26 mouse cellular contexts compared by ENCODE assay signal in genomic region chr11:58351179-58351578, GRCm38 (mm10). TPM values are rescaled to one million over a fixed set of nuclear protein-coding genes. Genes with fewer than 3 reads are reported as not detected.
DNase-seq lines count a peak whose midpoint lies in the region; ATAC-seq and TF ChIP-seq lines count a peak whose summit lies in the region.
"Had no signal": no experiment of that assay in that cellular context is flagged by ENCODE, and none has a peak within 500 bp of the region (broad histone marks: within the 10 kb centered on the region; RNA-seq: fewer than 3 reads in every experiment).

No protein-coding gene starts in this region.

- H3K36me3 ChIP-seq in liver, embryonic 13.5 days, result peaks cover 22% of the 10 kb centered on the region
- H3K36me3 ChIP-seq in liver, postnatal 0 days (replicated peaks; ENCODE audit: insufficient read depth, low read length), result peaks cover 11% of the 10 kb centered on the region
- H3K36me3 ChIP-seq in hindbrain, embryonic 16.5 days (ENCODE audit: control insufficient read depth, insufficient read depth, low read length), result peaks cover 11% of the 10 kb centered on the region

- intact Hi-C loops in left cerebral cortex, postnatal 36 days (cut with DNase I), result no loop called here

- peak overlapping the region; percentile 46; the same call in 1 of the 2 replicates for H3K9ac ChIP-seq in liver, embryonic 13.5 days
- H3K9ac ChIP-seq in liver, postnatal 0 days (replicated peaks), result no peak overlapping the region
- H3K9ac ChIP-seq in hindbrain, embryonic 16.5 days (ENCODE audit: low read depth, low read length), result no peak overlapping the region
- H3K9ac ChIP-seq: embryonic facial prominence, embryonic 13.5 days; heart, embryonic 12.5 days; hindbrain, embryonic 14.5 days had no signal

- peak overlapping the region; percentile 33 for H3K4me2 ChIP-seq in liver, embryonic 13.5 days
- no peak overlapping the region for H3K4me2 ChIP-seq in liver, postnatal 0 days (ENCODE audit: low read depth, low read length)
- no peak overlapping the region for H3K4me2 ChIP-seq in hindbrain, embryonic 16.5 days (ENCODE audit: low read length)
- H3K4me2 ChIP-seq: embryonic facial prominence, embryonic 13.5 days; heart, embryonic 12.5 days; hindbrain, embryonic 14.5 days had no signal

- TF ChIP-seq EP300 in liver, postnatal 0 days (IDR thresholded peaks at IDR 0.05; ENCODE audit: low read depth), result peak; percentile 72

- peaks cover 79% of the 10 kb centered on the region for H3K4me1 ChIP-seq in liver, embryonic 13.5 days (replicated peaks)
- peaks cover 16% of the 10 kb centered on the region; the same call in 1 of the 2 replicates for H3K4me1 ChIP-seq in liver, postnatal 0 days (ENCODE audit: insufficient read depth)
- no peaks in the 10 kb centered on the region for H3K4me1 ChIP-seq in hindbrain, embryonic 16.5 days (ENCODE audit: control insufficient read depth, insufficient read depth, low read depth, low read length)
- H3K4me1 ChIP-seq: embryonic facial prominence, embryonic 13.5 days; forebrain, embryonic 10.5 days; hindbrain, embryonic 10.5 days had no signal

- peak; percentile 63 for ATAC-seq in erythroid progenitor cell, adult 5-6 weeks (replicated peaks; ENCODE audit: low FRiP score, poor library complexity, severe bottlenecking)
- ATAC-seq in liver, embryonic 13.5 days (ENCODE audit: low read depth), result peak; percentile 64
- peak; percentile 20; the same call in 1 of the 2 replicates for ATAC-seq in liver, postnatal 0 days
- no peak for ATAC-seq in hindbrain, embryonic 16.5 days
- ATAC-seq: activated CD4-positive, CD25-positive, alpha-beta regulatory T cell, adult 4 months; forebrain, embryonic 14.5 days; Patski had no signal

- H3K27ac ChIP-seq in liver, embryonic 13.5 days, result peak overlapping the region; percentile 94
- H3K27ac ChIP-seq in liver, postnatal 0 days (ENCODE audit: low read depth), result 0 out of 2 replicates have a peak overlapping the region, but pooled peaks have one; percentile 30
- H3K27ac ChIP-seq in hindbrain, embryonic 16.5 days (ENCODE audit: low read depth, low read length), result no peak overlapping the region
- H3K27ac ChIP-seq: embryonic facial prominence, embryonic 13.5 days; forebrain, embryonic 10.5 days; gastrocnemius, adult 2 months; hindbrain, embryonic 10.5 days; hindbrain, embryonic 14.5 days had no signal

- no peaks in the 10 kb centered on the region for H3K9me3 ChIP-seq in liver, embryonic 13.5 days (replicated peaks)
- H3K9me3 ChIP-seq in liver, postnatal 0 days (ENCODE audit: low read length), result no peaks in the 10 kb centered on the region
- H3K9me3 ChIP-seq in hindbrain, embryonic 16.5 days (ENCODE audit: control insufficient read depth, low read length), result no peaks in the 10 kb centered on the region
- H3K9me3 ChIP-seq: embryonic facial prominence, embryonic 13.5 days; forebrain, embryonic 10.5 days; heart, embryonic 12.5 days; hindbrain, embryonic 10.5 days had no signal

- peak; percentile 52 for DNase-seq in c-Kit-negative CD71-positive TER-119-positive erythroid progenitor cells, embryonic 14.5 days (ENCODE audit: low read depth, low spot score)
- DNase-seq in liver, embryonic 13.5 days, result peak; percentile 62
- no peak for DNase-seq in liver, postnatal 0 days
- DNase-seq in thymus, postnatal 14 days, result no peak
- no peak for DNase-seq in left cerebral cortex, postnatal 36 days (ENCODE audit: low spot score in 2 of 2)
- DNase-seq: adrenal gland, postnatal 14 days; cerebellum, adult 11 months; cerebellum, adult 8-10 months; cerebellum, postnatal 25 days; gastrocnemius, adult 2 months; gastrocnemius, postnatal 25 days had no signal

- 49% methylated on average over 5 of the region's 5 CpGs for WGBS in liver, embryonic 13.5 days (ENCODE audit: insufficient replicate concordance)
- 59% methylated on average over 5 of the region's 5 CpGs for WGBS in liver, postnatal 0 days (ENCODE audit: insufficient replicate concordance)
- 88% methylated on average over 5 of the region's 5 CpGs for WGBS in hindbrain, embryonic 16.5 days

- TF ChIP-seq CTCF in liver, postnatal 0 days (IDR thresholded peaks at IDR 0.05; ENCODE audit: low read depth), result no peak

- H3K4me3 ChIP-seq in liver, embryonic 13.5 days (replicated peaks), result no peak overlapping the region
- H3K4me3 ChIP-seq in liver, postnatal 0 days (ENCODE audit: low read depth, low read length), result no peak overlapping the region
- no peak overlapping the region for H3K4me3 ChIP-seq in hindbrain, embryonic 16.5 days (ENCODE audit: low read length)
- H3K4me3 ChIP-seq: embryonic facial prominence, embryonic 13.5 days; forebrain, embryonic 10.5 days; gastrocnemius, adult 2 months; heart, embryonic 12.5 days; hindbrain, embryonic 10.5 days had no signal

- H3K27me3 ChIP-seq in liver, embryonic 13.5 days, result no peaks in the 10 kb centered on the region
- H3K27me3 ChIP-seq in liver, postnatal 0 days (ENCODE audit: insufficient read depth, low read length), result no peaks in the 10 kb centered on the region
- no peaks in the 10 kb centered on the region for H3K27me3 ChIP-seq in hindbrain, embryonic 16.5 days (replicated peaks; ENCODE audit: control insufficient read depth, insufficient read depth, low read length)
- H3K27me3 ChIP-seq: embryonic facial prominence, embryonic 13.5 days; heart, embryonic 12.5 days; Patski had no signal

RNA-seq across cellular contexts. Expression of gene Sh3bp5l, which starts 20.7 kb away (rescaled TPM):
- 10.5 and 13.3 TPM in 2 replicates for total RNA-seq in erythroid progenitor cell, adult 5-6 weeks (2015; ENCODE audit: low replicate concordance)
- 19.8 and 118 TPM in 2 replicates for total RNA-seq in erythroid progenitor cell, adult 5-6 weeks (2017; ENCODE audit: low replicate concordance)
- polyA plus RNA-seq in liver, embryonic 13.5 days (2015; fragmentation: Nextera tagmentation; extraction: Ambion mirVana), result 17.9 and 19.7 TPM in 2 replicates
- polyA plus RNA-seq in liver, postnatal 0 days (2015; fragmentation: Nextera tagmentation; extraction: Ambion mirVana), result 10.5 and 11.0 TPM in 2 replicates
- 48.0 and 50.6 TPM in 2 replicates for polyA plus RNA-seq in hindbrain, embryonic 16.5 days (2015; fragmentation: Nextera tagmentation; extraction: Ambion mirVana)
- total RNA-seq in left cerebral cortex, postnatal 36 days (2021), result 10 to 100 TPM; 53.6 to 57.8 TPM

RNA-seq across cellular contexts. Expression of gene Zfp672, which starts 21.0 kb away (rescaled TPM):
- 75.3 and 80.5 TPM in 2 replicates for total RNA-seq in erythroid progenitor cell, adult 5-6 weeks (2015; ENCODE audit: low replicate concordance)
- 27.6 and 39.9 TPM in 2 replicates for total RNA-seq in erythroid progenitor cell, adult 5-6 weeks (2017; ENCODE audit: low replicate concordance)
- polyA plus RNA-seq in liver, embryonic 13.5 days (2015; fragmentation: Nextera tagmentation; extraction: Ambion mirVana), result 40.5 and 47.7 TPM in 2 replicates
- 44.4 and 46.2 TPM in 2 replicates for polyA plus RNA-seq in liver, postnatal 0 days (2015; fragmentation: Nextera tagmentation; extraction: Ambion mirVana)
- 38.2 and 38.6 TPM in 2 replicates for polyA plus RNA-seq in hindbrain, embryonic 16.5 days (2015; fragmentation: Nextera tagmentation; extraction: Ambion mirVana)
- 10 to 100 TPM; 42.5 to 57.4 TPM for total RNA-seq in left cerebral cortex, postnatal 36 days (2021)

RNA-seq across cellular contexts. Expression of gene Lypd8, which starts 27.7 kb away (rescaled TPM):
- not detected in 2 replicates for total RNA-seq in erythroid progenitor cell, adult 5-6 weeks (2015; ENCODE audit: low replicate concordance)
- not detected in 2 replicates for total RNA-seq in erythroid progenitor cell, adult 5-6 weeks (2017; ENCODE audit: low replicate concordance)
- 0.39 TPM in 1 of 2 replicates, not detected in the other for polyA plus RNA-seq in liver, embryonic 13.5 days (2015; fragmentation: Nextera tagmentation; extraction: Ambion mirVana)
- polyA plus RNA-seq in liver, postnatal 0 days (2015; fragmentation: Nextera tagmentation; extraction: Ambion mirVana), result not detected in 2 replicates
- not detected in 2 replicates for polyA plus RNA-seq in hindbrain, embryonic 16.5 days (2015; fragmentation: Nextera tagmentation; extraction: Ambion mirVana)
- total RNA-seq in left cerebral cortex, postnatal 36 days (2021), result not detected
- total RNA-seq: adrenal gland, adult 18-20 months; adrenal gland, postnatal 14 days; CH12.LX; gastrocnemius, adult 2 months; gastrocnemius, postnatal 25 days; granulocyte monocyte progenitor cell, adult 5-6 weeks; heart, adult 8-10 months had no signal
- polyA plus RNA-seq: activated CD4-positive, CD25-positive, alpha-beta regulatory T cell, adult 4 months; C2C12; embryonic facial prominence, embryonic 13.5 days; forebrain, embryonic 10.5 days; heart, embryonic 12.5 days; hindbrain, embryonic 10.5 days; hindbrain, embryonic 14.5 days; Patski had no signal

RNA-seq across cellular contexts. Expression of gene Zfp692, which starts 44.3 kb away (rescaled TPM):
- 4.6 and 17.7 TPM in 2 replicates for total RNA-seq in erythroid progenitor cell, adult 5-6 weeks (2015; ENCODE audit: low replicate concordance)
- total RNA-seq in erythroid progenitor cell, adult 5-6 weeks (2017; ENCODE audit: low replicate concordance), result 17.1 and 19.1 TPM in 2 replicates
- 12.2 and 12.6 TPM in 2 replicates for polyA plus RNA-seq in liver, embryonic 13.5 days (2015; fragmentation: Nextera tagmentation; extraction: Ambion mirVana)
- 3.3 and 4.0 TPM in 2 replicates for polyA plus RNA-seq in liver, postnatal 0 days (2015; fragmentation: Nextera tagmentation; extraction: Ambion mirVana)
- polyA plus RNA-seq in hindbrain, embryonic 16.5 days (2015; fragmentation: Nextera tagmentation; extraction: Ambion mirVana), result 29.2 and 30.1 TPM in 2 replicates
- 10 to 100 TPM; 17.8 to 31.5 TPM for total RNA-seq in left cerebral cortex, postnatal 36 days (2021)

Comparison
In these comparisons a context has a peak if more than half of its experiments do, and no peak if none do; other contexts are left out.
1. DNase-seq: peak in c-Kit-negative CD71-positive TER-119-positive erythroid progenitor cells, embryonic 14.5 days (single experiment) and liver, embryonic 13.5 days (single experiment); none in liver, postnatal 0 days (single experiment), thymus, postnatal 14 days (single experiment) and left cerebral cortex, postnatal 36 days (0 of 2).